Mouse (Mus musculus) embryonic fibroblast, embryonic 13.5 days (primary cell): Measurements from ENCODE around the gene Col4a3bp. TPM values are rescaled to one million over a fixed set of nuclear protein-coding genes. Genes with fewer than 3 reads are reported as not detected.
A peak's percentile ranks its signal among the peaks of the same experiment; 100 is the strongest.

Experiments
- H3K27ac ChIP-seq: 2 replicates; pipeline ENCODE4 v1.5.1; 2012; ENCODE audit warnings: low read length, control low read depth, inconsistent platforms; ENCODE audit not compliant: insufficient read depth
- H3K4me1 ChIP-seq: 2 replicates; pipeline ENCODE4 v1.6.1; 2011; ENCODE audit warnings: low read length; ENCODE audit not compliant: control insufficient read depth, insufficient read depth
- H3K4me3 ChIP-seq: 2 replicates; pipeline ENCODE4 v1.5.1; 2011; ENCODE audit warnings: mild to moderate bottlenecking, control low read depth, low read length; ENCODE audit not compliant: insufficient read depth
- CTCF ChIP-seq: IDR thresholded peaks from 2 replicates; pipeline ENCODE4 v1.5.1; 2011; ENCODE audit warnings: mild to moderate bottlenecking, control low read depth, low read length, moderate library complexity, borderline replicate concordance; ENCODE audit not compliant: insufficient read depth
- POLR2A ChIP-seq: IDR thresholded peaks from 2 replicates; pipeline ENCODE4 v1.6.1; 2011; ENCODE audit warnings: low read depth, mild to moderate bottlenecking, control low read depth, low read length, moderate library complexity
- polyA plus RNA-seq: library from polyadenylated mRNA; stranded (reverse); fragments of >200 nt; gene quantifications from 2 replicates; pipeline ENCODE4 v1.2.4, GENCODE M21; 2011; ENCODE audit warnings: low read depth; ENCODE audit not compliant: missing spikeins, insufficient read length

Col4a3bp gene
- polyA plus RNA-seq, 1 experiment: 57.0 TPM

GRCm38 (mm10) chr13:96538103-96538502, 4.3 kb upstream of the Col4a3bp start:
- peaks cover 6% of the 10 kb centered on the region for H3K4me1 ChIP-seq
- no peak overlapping the region for H3K27ac ChIP-seq
- H3K4me3 ChIP-seq: no peak overlapping the region
- TF ChIP-seq CTCF: no peak

- Histone ChIP-seq H3K27ac (no peak overlapping the region), H3K4me3 (peak overlapping the region; percentile 54), H3K4me1 (peaks cover 5% of the 10 kb centered on the region)
- no peak for TF ChIP-seq POLR2A
- TF ChIP-seq CTCF: no peak
Measured at GRCm38 (mm10) chr13:96541381-96541780, 1.0 kb upstream of the Col4a3bp start.

- peak overlapping the region; percentile 53 for H3K27ac ChIP-seq
- TF ChIP-seq POLR2A (no peak), CTCF (no peak)
- peaks cover under 1% of the 10 kb centered on the region for H3K4me1 ChIP-seq
- H3K4me3 ChIP-seq: peak overlapping the region; percentile 86
Measured at GRCm38 (mm10) chr13:96542901-96543891, 778 bp downstream of the Col4a3bp start.

GRCm38 (mm10) chr13:96544506-96544905, 2.1 kb downstream of the Col4a3bp start:
- no peak for TF ChIP-seq CTCF
- no peak for TF ChIP-seq POLR2A
- Histone ChIP-seq H3K4me1 (no peaks in the 10 kb centered on the region; the same call in none of the 2 replicates), H3K4me3 (no peak overlapping the region), H3K27ac (no peak overlapping the region)

GRCm38 (mm10) chr13:96547250-96547649, 4.8 kb downstream of the Col4a3bp start:
- no peaks in the 10 kb centered on the region; the same call in none of the 2 replicates for H3K4me1 ChIP-seq
- TF ChIP-seq POLR2A: no peak
- TF ChIP-seq CTCF: no peak
- no peak overlapping the region for H3K27ac ChIP-seq
- no peak overlapping the region for H3K4me3 ChIP-seq

- TF ChIP-seq POLR2A (no peak), CTCF (no peak)
- Histone ChIP-seq H3K4me3 (no peak overlapping the region), H3K27ac (no peak overlapping the region), H3K4me1 (no peaks in the 10 kb centered on the region; the same call in none of the 2 replicates)
Measured at GRCm38 (mm10) chr13:96547941-96548340, 5.5 kb downstream of the Col4a3bp start.

GRCm38 (mm10) chr13:96555099-96555498, 12.7 kb downstream of the Col4a3bp start:
- no peak overlapping the region for H3K4me3 ChIP-seq
- TF ChIP-seq POLR2A (no peak), CTCF (no peak)
- H3K4me1 ChIP-seq: no peaks in the 10 kb centered on the region
- no peak overlapping the region for H3K27ac ChIP-seq

GRCm38 (mm10) chr13:96567977-96568376, 25.6 kb downstream of the Col4a3bp start:
- no peak overlapping the region for H3K4me3 ChIP-seq
- TF ChIP-seq CTCF (no peak), POLR2A (no peak)
- no peaks in the 10 kb centered on the region for H3K4me1 ChIP-seq
- H3K27ac ChIP-seq: no peak overlapping the region

- H3K4me1 ChIP-seq: no peaks in the 10 kb centered on the region
- no peak overlapping the region for H3K27ac ChIP-seq
- H3K4me3 ChIP-seq: no peak overlapping the region
- TF ChIP-seq CTCF: no peak
- TF ChIP-seq POLR2A: no peak
Measured at GRCm38 (mm10) chr13:96570313-96571015, 28.0 kb downstream of the Col4a3bp start.

GRCm38 (mm10) chr13:96571016-96571361, 28.6 kb downstream of the Col4a3bp start:
- no peak overlapping the region for H3K4me3 ChIP-seq
- H3K4me1 ChIP-seq: 0 out of 2 replicates have a peak, but pooled peaks cover 4% of the 10 kb centered on the region
- TF ChIP-seq POLR2A: no peak
- TF ChIP-seq CTCF: no peak
- H3K27ac ChIP-seq: no peak overlapping the region
